Mouse (Mus musculus): ENCODE results near the gene Ccdc86.

The Ccdc86 gene

GRCm38 (mm10) chr19:10949558-10949957 is 492 bp upstream of the Ccdc86 start:
- DNase-seq (ENCODE audit: low spot score), result no peak

GRCm38 (mm10) chr19:10948416-10948815 is 650 bp downstream of the Ccdc86 start:
- no peak for DNase-seq (ENCODE audit: low spot score)

- no peak for DNase-seq (ENCODE audit: low spot score)
These were observed 1.8 kb downstream of the Ccdc86 start for GRCm38 (mm10) chr19:10947219-10947618.

GRCm38 (mm10) chr19:10946506-10946905 is 2.6 kb downstream of the Ccdc86 start:
- DNase-seq (ENCODE audit: low spot score), result no peak

GRCm38 (mm10) chr19:10943955-10944354 is 5.1 kb downstream of the Ccdc86 start:
- DNase-seq (ENCODE audit: low spot score), result no peak

GRCm38 (mm10) chr19:10940801-10941457 is 8.1 kb downstream of the Ccdc86 start:
- DNase-seq (ENCODE audit: low spot score), result no peak

GRCm38 (mm10) chr19:10940097-10940800 is 8.8 kb downstream of the Ccdc86 start:
- DNase-seq (ENCODE audit: low spot score), result peak; percentile 71

GRCm38 (mm10) chr19:10938771-10939170 is 10.3 kb downstream of the Ccdc86 start:
- DNase-seq (ENCODE audit: low spot score), result no peak

GRCm38 (mm10) chr19:10937110-10937563 is 11.9 kb downstream of the Ccdc86 start, which contains the start of gene Ptgdr2:
Gene Ptgdr2 (plus strand): TSS chr19:10937160.
- DNase-seq (ENCODE audit: low spot score), result no peak

- DNase-seq (ENCODE audit: low spot score), result no peak
These were observed 13.0 kb downstream of the Ccdc86 start for GRCm38 (mm10) chr19:10936077-10936476.

- DNase-seq (ENCODE audit: low spot score), result no peak
These were observed 14.0 kb downstream of the Ccdc86 start for GRCm38 (mm10) chr19:10935029-10935428.

- no peak for DNase-seq (ENCODE audit: low spot score)
These were observed 18.4 kb downstream of the Ccdc86 start for GRCm38 (mm10) chr19:10930641-10931040.

GRCm38 (mm10) chr19:10926666-10927065 is 22.4 kb downstream of the Ccdc86 start:
- DNase-seq (ENCODE audit: low spot score), result no peak

- no peak for DNase-seq (ENCODE audit: low spot score)
These were observed 22.9 kb downstream of the Ccdc86 start for GRCm38 (mm10) chr19:10926123-10926621.

- no peak for DNase-seq (ENCODE audit: low spot score)
These were observed 24.8 kb downstream of the Ccdc86 start for GRCm38 (mm10) chr19:10924220-10924619.

GRCm38 (mm10) chr19:10921058-10921457 is 28.0 kb downstream of the Ccdc86 start:
- DNase-seq (ENCODE audit: low spot score), result no peak

GRCm38 (mm10) chr19:10920532-10920931 is 28.5 kb downstream of the Ccdc86 start, which contains the start of gene Zp1:
Gene Zp1 (minus strand): TSS chr19:10920632.
- DNase-seq (ENCODE audit: low spot score), result no peak

GRCm38 (mm10) chr19:10918321-10918991 is 30.6 kb downstream of the Ccdc86 start:
- no peak for DNase-seq (ENCODE audit: low spot score)

- no peak for DNase-seq (ENCODE audit: low spot score)
These were observed 32.6 kb downstream of the Ccdc86 start for GRCm38 (mm10) chr19:10916506-10916905.

- no peak for DNase-seq (ENCODE audit: low spot score)
These were observed 34.2 kb downstream of the Ccdc86 start for GRCm38 (mm10) chr19:10914870-10915269.

- no peak for DNase-seq (ENCODE audit: low spot score)
These were observed 34.8 kb downstream of the Ccdc86 start for GRCm38 (mm10) chr19:10914291-10914690.

- DNase-seq (ENCODE audit: low spot score), result no peak
These were observed 39.9 kb downstream of the Ccdc86 start for GRCm38 (mm10) chr19:10909087-10909721.

Measured in testis, postnatal 14 days (tissue).